Mouse (Mus musculus): ENCODE measurements at regions not wholly inside any gene's neighbourhood (a gene's known extent, or its start where the extent isn't known, plus 50 kb on each side); places are given as distances from the start of the nearest gene placed in this dataset.

- no peak for DNase-seq
- Histone ChIP-seq H3K4me1 (ENCODE audit: control insufficient read depth, insufficient read depth, low read length) (no peaks in the 10 kb centered on the region), H3K36me3 (ENCODE audit: control insufficient read depth, insufficient read depth, low read length) (no peaks in the 10 kb centered on the region), H3K27me3 (replicated peaks; ENCODE audit: control insufficient read depth, insufficient read depth, low read length) (no peaks in the 10 kb centered on the region), H3K27ac (ENCODE audit: insufficient read depth, low read depth, low read length) (no peak overlapping the region), H3K4me3 (ENCODE audit: insufficient read depth, low read depth, low read length) (no peak overlapping the region)
- 65% methylated on average over 4 of the region's 4 CpGs for WGBS
- TF ChIP-seq POLR2A (IDR thresholded peaks at IDR 0.05; ENCODE audit: low read depth, low read length): no peak
- TF ChIP-seq CTCF (conservative IDR thresholded peaks at IDR 0.05; ENCODE audit: insufficient read depth, insufficient read length, low read depth, low read length): no peak
Measured at GRCm38 (mm10) chr8:49282401-49282800, 438.6 kb upstream of the Tenm3 start.

GRCm38 (mm10) chr8:49281254-49281653 is 437.5 kb upstream of the Tenm3 start:
- 86% methylated on average over 5 of the region's 5 CpGs for WGBS
- Histone ChIP-seq H3K36me3 (ENCODE audit: control insufficient read depth, insufficient read depth, low read length) (no peaks in the 10 kb centered on the region), H3K4me3 (ENCODE audit: insufficient read depth, low read depth, low read length) (no peak overlapping the region), H3K4me1 (ENCODE audit: control insufficient read depth, insufficient read depth, low read length) (no peaks in the 10 kb centered on the region), H3K27me3 (replicated peaks; ENCODE audit: control insufficient read depth, insufficient read depth, low read length) (no peaks in the 10 kb centered on the region), H3K27ac (ENCODE audit: insufficient read depth, low read depth, low read length) (no peak overlapping the region)
- TF ChIP-seq CTCF (conservative IDR thresholded peaks at IDR 0.05; ENCODE audit: insufficient read depth, insufficient read length, low read depth, low read length) (no peak), POLR2A (IDR thresholded peaks at IDR 0.05; ENCODE audit: low read depth, low read length) (no peak)
- no peak for DNase-seq

- Histone ChIP-seq H3K4me1 (ENCODE audit: control insufficient read depth, insufficient read depth, low read length) (no peaks in the 10 kb centered on the region), H3K36me3 (ENCODE audit: control insufficient read depth, insufficient read depth, low read length) (no peaks in the 10 kb centered on the region), H3K4me3 (ENCODE audit: insufficient read depth, low read depth, low read length) (no peak overlapping the region), H3K27me3 (replicated peaks; ENCODE audit: control insufficient read depth, insufficient read depth, low read length) (no peaks in the 10 kb centered on the region), H3K27ac (ENCODE audit: insufficient read depth, low read depth, low read length) (no peak overlapping the region)
- 87% methylated on average over 4 of the region's 4 CpGs for WGBS
- DNase-seq: no peak
- TF ChIP-seq POLR2A (IDR thresholded peaks at IDR 0.05; ENCODE audit: low read depth, low read length): no peak
- no peak for TF ChIP-seq CTCF (conservative IDR thresholded peaks at IDR 0.05; ENCODE audit: insufficient read depth, insufficient read length, low read depth, low read length)
Measured at GRCm38 (mm10) chr8:49274031-49274430, 430.3 kb upstream of the Tenm3 start.

- H3K27ac ChIP-seq (ENCODE audit: insufficient read depth, low read depth, low read length): no peak overlapping the region
- H3K4me1 ChIP-seq (ENCODE audit: control insufficient read depth, insufficient read depth, low read length): no peaks in the 10 kb centered on the region
- H3K27me3 ChIP-seq (replicated peaks; ENCODE audit: control insufficient read depth, insufficient read depth, low read length): no peaks in the 10 kb centered on the region
- TF ChIP-seq POLR2A (IDR thresholded peaks at IDR 0.05; ENCODE audit: low read depth, low read length) (no peak), CTCF (conservative IDR thresholded peaks at IDR 0.05; ENCODE audit: insufficient read depth, insufficient read length, low read depth, low read length) (no peak)
- H3K4me3 ChIP-seq (ENCODE audit: insufficient read depth, low read depth, low read length): no peak overlapping the region
- WGBS: 91% methylated on average over 1 of the region's 1 CpGs
- no peak for DNase-seq
- H3K36me3 ChIP-seq (ENCODE audit: control insufficient read depth, insufficient read depth, low read length): no peaks in the 10 kb centered on the region
Measured at GRCm38 (mm10) chr8:49273109-49273508, 429.4 kb upstream of the Tenm3 start.

- TF ChIP-seq POLR2A (IDR thresholded peaks at IDR 0.05; ENCODE audit: low read depth, low read length) (no peak), CTCF (conservative IDR thresholded peaks at IDR 0.05; ENCODE audit: insufficient read depth, insufficient read length, low read depth, low read length) (no peak)
- H3K4me1 ChIP-seq (ENCODE audit: control insufficient read depth, insufficient read depth, low read length): no peaks in the 10 kb centered on the region
- no peaks in the 10 kb centered on the region for H3K36me3 ChIP-seq (ENCODE audit: control insufficient read depth, insufficient read depth, low read length)
- 80% methylated on average over 6 of the region's 6 CpGs for WGBS
- DNase-seq: no peak
- no peak overlapping the region for H3K27ac ChIP-seq (ENCODE audit: insufficient read depth, low read depth, low read length)
- H3K4me3 ChIP-seq (ENCODE audit: insufficient read depth, low read depth, low read length): no peak overlapping the region
- H3K27me3 ChIP-seq (replicated peaks; ENCODE audit: control insufficient read depth, insufficient read depth, low read length): no peaks in the 10 kb centered on the region
Measured at GRCm38 (mm10) chr8:49263416-49263815, 419.7 kb upstream of the Tenm3 start.

- 73% methylated on average over 3 of the region's 3 CpGs for WGBS
- Histone ChIP-seq H3K4me3 (ENCODE audit: insufficient read depth, low read depth, low read length) (no peak overlapping the region), H3K36me3 (ENCODE audit: control insufficient read depth, insufficient read depth, low read length) (no peaks in the 10 kb centered on the region), H3K4me1 (ENCODE audit: control insufficient read depth, insufficient read depth, low read length) (no peaks in the 10 kb centered on the region), H3K27ac (ENCODE audit: insufficient read depth, low read depth, low read length) (no peak overlapping the region), H3K27me3 (replicated peaks; ENCODE audit: control insufficient read depth, insufficient read depth, low read length) (no peaks in the 10 kb centered on the region)
- no peak for DNase-seq
- TF ChIP-seq POLR2A (IDR thresholded peaks at IDR 0.05; ENCODE audit: low read depth, low read length): no peak
- TF ChIP-seq CTCF (conservative IDR thresholded peaks at IDR 0.05; ENCODE audit: insufficient read depth, insufficient read length, low read depth, low read length): no peak
Measured at GRCm38 (mm10) chr8:49262797-49263196, 419.0 kb upstream of the Tenm3 start.

- TF ChIP-seq CTCF (conservative IDR thresholded peaks at IDR 0.05; ENCODE audit: insufficient read depth, insufficient read length, low read depth, low read length) (no peak), POLR2A (IDR thresholded peaks at IDR 0.05; ENCODE audit: low read depth, low read length) (no peak)
- H3K36me3 ChIP-seq (ENCODE audit: control insufficient read depth, insufficient read depth, low read length): no peaks in the 10 kb centered on the region
Measured at GRCm38 (mm10) chr8:49255954-49256353, 412.2 kb upstream of the Tenm3 start.

More at GRCm38 (mm10) chr8:49255954-49256353, 412.2 kb upstream of the Tenm3 start:
- 47% methylated on average over 2 of the region's 2 CpGs for WGBS
- DNase-seq: no peak
- Histone ChIP-seq H3K4me3 (ENCODE audit: insufficient read depth, low read depth, low read length) (no peak overlapping the region), H3K27ac (ENCODE audit: insufficient read depth, low read depth, low read length) (no peak overlapping the region), H3K4me1 (ENCODE audit: control insufficient read depth, insufficient read depth, low read length) (no peaks in the 10 kb centered on the region), H3K27me3 (replicated peaks; ENCODE audit: control insufficient read depth, insufficient read depth, low read length) (no peaks in the 10 kb centered on the region)

Measured in kidney, adult 2 months (tissue).